Mouse (Mus musculus) layer of hippocampus, postnatal 25 days (tissue): ENCODE measurements around the gene Baiap2l1. TPM values are rescaled to one million over a fixed set of nuclear protein-coding genes. Genes with fewer than 3 reads are reported as not detected.
"Not testable (repeated sequence)": the region's sequence is repeated elsewhere in the genome, so short reads cannot be mapped to it uniquely, and the experiment has no call there.

ENCODE experiments used
- DNase-seq, 2 experiments: peaks; one replicate each; pipeline ENCODE4 v3.0.0; 2022; ENCODE audit warnings: mixed read lengths in 2 of 2, low spot score in 1 of 2; ENCODE audit errors: extremely low spot score in 1 of 2
- total RNA-seq, 2 experiments: library from RNA; stranded (reverse); gene quantifications; 2 replicates each; pipeline ENCODE4 v1.2.3; 2021

Gene Baiap2l1
- total RNA-seq, 2 experiments from 2014 or later, result 0.42 to 0.49 TPM

- no peak for DNase-seq
These were observed 5.5 kb downstream of the Baiap2l1 start for GRCm38 (mm10) chr5:144352250-144353047.

GRCm38 (mm10) chr5:144351185-144351584, 6.7 kb downstream of the Baiap2l1 start:
- no peak for DNase-seq

GRCm38 (mm10) chr5:144344592-144344991, 13.3 kb downstream of the Baiap2l1 start:
- DNase-seq, result no peak

GRCm38 (mm10) chr5:144341085-144341484, 16.8 kb downstream of the Baiap2l1 start:
- DNase-seq, result no peak

- DNase-seq, result no peak
These were observed 19.1 kb downstream of the Baiap2l1 start for GRCm38 (mm10) chr5:144338787-144339186.

GRCm38 (mm10) chr5:144335357-144335756, 22.6 kb downstream of the Baiap2l1 start:
- not testable (repeated sequence) for DNase-seq

GRCm38 (mm10) chr5:144334010-144334409, 23.9 kb downstream of the Baiap2l1 start:
- no peak for DNase-seq

- no peak for DNase-seq
These were observed 35.2 kb downstream of the Baiap2l1 start for GRCm38 (mm10) chr5:144322717-144323116.

GRCm38 (mm10) chr5:144321681-144322080, 36.2 kb downstream of the Baiap2l1 start:
- DNase-seq, result no peak

GRCm38 (mm10) chr5:144318286-144318685, 39.6 kb downstream of the Baiap2l1 start:
- DNase-seq, result no peak

GRCm38 (mm10) chr5:144317426-144317825, 40.5 kb downstream of the Baiap2l1 start:
- no peak for DNase-seq

GRCm38 (mm10) chr5:144316442-144316841, 41.5 kb downstream of the Baiap2l1 start:
- DNase-seq, result no peak

GRCm38 (mm10) chr5:144314731-144315494, 43.0 kb downstream of the Baiap2l1 start:
- no peak for DNase-seq

- no peak for DNase-seq
These were observed 44.6 kb downstream of the Baiap2l1 start for GRCm38 (mm10) chr5:144313335-144313734.

- DNase-seq, result no peak
These were observed 45.7 kb downstream of the Baiap2l1 start for GRCm38 (mm10) chr5:144312183-144312582.

GRCm38 (mm10) chr5:144308929-144309328, 49.0 kb downstream of the Baiap2l1 start:
- DNase-seq, result no peak

- no peak for DNase-seq
These were observed 54.8 kb downstream of the Baiap2l1 start for GRCm38 (mm10) chr5:144303071-144303470.

GRCm38 (mm10) chr5:144296090-144296604, 61.8 kb downstream of the Baiap2l1 start:
- DNase-seq, result no peak

GRCm38 (mm10) chr5:144295357-144295756, 62.6 kb downstream of the Baiap2l1 start:
- no peak for DNase-seq

- DNase-seq, result no peak
These were observed 63.0 kb downstream of the Baiap2l1 start for GRCm38 (mm10) chr5:144294908-144295307.

GRCm38 (mm10) chr5:144289769-144290440, 68.0 kb downstream of the Baiap2l1 start:
- no peak for DNase-seq
